Mouse (Mus musculus) right cerebral cortex, postnatal 36 days (tissue): ENCODE results near the gene Ssh2.

Source experiments
- DNase-seq, 2 experiments: peaks; one replicate each; pipeline ENCODE4 v3.0.0; 2022; ENCODE audit warnings: low spot score in 2 of 2, mixed read lengths in 1 of 2

Ssh2 gene

DNA sequence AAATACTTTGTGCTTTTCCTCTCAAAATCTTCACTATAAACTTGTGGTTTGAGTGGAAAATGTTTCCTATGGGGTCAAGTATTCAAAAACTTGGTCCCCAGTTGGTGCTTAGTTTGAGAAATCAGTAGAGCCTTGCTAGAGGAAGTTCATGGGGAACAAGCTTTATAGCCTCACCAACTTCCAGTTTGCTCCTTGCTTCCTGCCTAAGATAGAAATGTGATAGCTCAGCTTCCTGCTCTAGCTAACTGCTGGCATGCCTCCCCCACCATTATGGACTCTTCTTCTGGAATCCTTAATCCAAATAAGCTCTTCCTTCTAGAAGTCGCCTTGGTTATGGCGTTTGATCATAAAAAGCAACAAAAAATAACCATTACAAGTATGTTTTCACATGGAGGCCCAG is 190.2 kb downstream of the Ssh2 start:
- DNase-seq = no peak

DNA sequence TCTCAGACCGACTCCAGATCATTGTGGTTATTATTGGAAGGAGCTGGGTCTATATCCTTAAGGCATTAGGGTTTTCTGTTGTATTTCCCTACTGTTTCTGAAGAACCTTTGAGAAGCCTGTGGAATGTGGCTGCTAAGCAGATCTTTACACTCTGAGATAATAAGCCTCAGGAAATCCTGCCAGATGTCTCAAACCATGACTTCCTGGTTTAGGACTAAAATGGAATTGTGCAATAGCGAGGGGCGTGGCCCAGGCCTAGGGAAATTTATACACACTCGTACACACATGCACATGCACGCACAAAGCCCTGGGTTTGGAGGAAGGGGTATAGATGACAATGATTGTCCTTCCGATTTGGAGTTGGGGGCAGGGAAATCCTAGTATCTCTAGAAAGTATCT is 193.8 kb downstream of the Ssh2 start:
- DNase-seq = no peak

DNA sequence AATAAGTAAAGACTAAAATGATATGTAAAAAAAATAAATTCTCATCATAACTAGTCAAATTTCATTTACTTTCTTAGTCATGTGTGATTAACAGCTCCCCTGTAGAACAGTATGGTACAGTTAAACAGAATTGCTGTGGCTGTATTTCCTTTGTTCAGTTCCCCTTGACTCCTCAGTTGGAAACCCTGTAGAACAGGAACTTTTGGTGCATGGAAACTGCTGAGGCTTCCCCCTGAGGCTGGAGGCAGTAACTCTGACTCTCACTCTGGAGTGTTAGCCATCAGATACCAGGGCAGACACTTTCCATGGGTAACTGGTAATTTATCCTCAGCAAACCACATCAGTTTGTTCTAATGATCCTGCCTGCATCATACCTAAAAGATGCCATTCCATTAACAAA is 195.2 kb downstream of the Ssh2 start:
- no peak for DNase-seq

DNA sequence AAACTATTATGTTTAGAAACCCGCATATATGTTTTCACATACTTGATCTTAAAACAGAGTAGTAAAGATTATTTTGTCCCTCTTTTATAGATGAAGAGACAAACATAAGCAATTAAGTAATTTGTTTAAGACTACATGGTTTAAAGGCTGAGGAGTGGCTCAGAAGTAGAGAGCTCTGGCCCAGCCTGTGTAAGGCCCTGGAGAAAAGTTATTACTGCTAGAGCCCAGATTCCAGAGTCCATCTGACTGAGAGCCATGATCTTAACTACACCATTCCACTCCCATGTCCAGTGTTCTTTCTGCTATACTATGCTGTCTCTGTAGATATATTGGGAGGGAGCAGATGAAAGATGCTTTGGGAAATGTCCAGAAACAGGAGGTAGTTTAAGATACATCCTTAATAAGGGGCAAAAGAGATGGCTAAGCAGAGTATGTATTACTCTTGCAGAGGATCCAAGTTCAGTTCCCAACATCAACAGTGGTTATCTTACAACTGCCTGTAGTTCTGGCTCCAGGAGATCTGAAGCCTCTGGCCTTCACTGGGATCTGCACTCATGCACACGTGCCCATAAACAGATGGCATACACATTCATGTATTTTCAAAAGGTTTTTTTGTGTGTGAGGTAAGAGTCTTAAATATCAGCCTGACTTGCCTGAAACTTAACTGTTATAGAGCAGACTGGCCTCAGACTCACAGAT is 198.2 kb downstream of the Ssh2 start:
- DNase-seq = no peak

DNA sequence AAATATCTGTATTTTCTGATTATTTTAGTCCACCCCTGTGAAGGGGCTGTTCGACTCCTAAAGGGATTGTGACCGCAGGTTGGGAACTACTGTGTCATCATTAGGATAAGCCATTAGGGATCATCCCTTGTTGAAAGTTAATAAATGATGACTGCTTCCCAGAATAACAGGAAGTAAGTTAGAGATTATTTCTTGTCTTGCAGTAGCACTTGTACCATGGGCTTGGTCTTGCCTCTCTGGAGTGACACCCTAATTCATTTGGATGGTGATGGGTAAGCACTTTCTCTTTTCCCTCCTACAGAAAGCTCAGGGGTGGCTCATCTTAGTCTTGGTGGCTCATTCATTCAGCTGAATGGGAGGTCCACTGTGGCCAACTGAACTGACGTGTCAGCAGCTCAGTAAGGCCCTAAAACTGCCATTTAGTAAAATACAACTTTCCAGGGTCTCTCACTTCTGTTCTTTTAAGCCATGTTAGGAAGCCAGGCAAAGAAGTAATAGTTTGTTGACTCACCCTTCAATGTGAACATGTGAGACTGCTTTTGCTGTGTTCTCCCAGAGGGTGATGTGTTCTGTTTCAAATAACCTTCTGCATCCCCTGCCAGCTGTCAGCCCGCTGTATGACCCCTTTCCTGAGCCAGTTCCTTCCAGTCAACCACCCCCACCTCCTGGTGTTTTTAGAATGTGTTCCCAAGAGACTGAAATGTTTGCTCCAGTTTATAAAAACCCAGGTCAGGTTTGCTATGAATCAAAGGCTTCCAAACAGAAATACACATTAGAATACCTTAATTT is 200.3 kb downstream of the Ssh2 start:
- no peak for DNase-seq

DNA sequence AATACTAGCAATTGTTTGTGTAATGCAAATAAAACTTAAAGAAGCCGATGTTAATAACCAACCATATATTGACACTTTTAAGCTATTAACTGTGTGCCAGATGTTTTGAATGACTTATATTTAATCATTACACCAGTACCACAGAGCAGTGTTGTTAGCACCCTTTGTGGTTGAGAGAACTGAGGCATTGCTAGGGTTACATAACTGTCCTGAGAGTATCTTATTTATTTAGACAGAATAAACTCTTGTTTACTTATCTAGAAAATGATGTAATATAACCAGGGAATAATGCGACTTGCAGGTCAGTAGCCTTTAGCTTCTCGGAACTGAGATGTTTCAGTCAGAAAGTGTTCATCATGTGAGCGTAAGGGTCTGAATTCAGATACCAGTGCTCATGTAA is 201.9 kb downstream of the Ssh2 start:
- DNase-seq = no peak

DNA sequence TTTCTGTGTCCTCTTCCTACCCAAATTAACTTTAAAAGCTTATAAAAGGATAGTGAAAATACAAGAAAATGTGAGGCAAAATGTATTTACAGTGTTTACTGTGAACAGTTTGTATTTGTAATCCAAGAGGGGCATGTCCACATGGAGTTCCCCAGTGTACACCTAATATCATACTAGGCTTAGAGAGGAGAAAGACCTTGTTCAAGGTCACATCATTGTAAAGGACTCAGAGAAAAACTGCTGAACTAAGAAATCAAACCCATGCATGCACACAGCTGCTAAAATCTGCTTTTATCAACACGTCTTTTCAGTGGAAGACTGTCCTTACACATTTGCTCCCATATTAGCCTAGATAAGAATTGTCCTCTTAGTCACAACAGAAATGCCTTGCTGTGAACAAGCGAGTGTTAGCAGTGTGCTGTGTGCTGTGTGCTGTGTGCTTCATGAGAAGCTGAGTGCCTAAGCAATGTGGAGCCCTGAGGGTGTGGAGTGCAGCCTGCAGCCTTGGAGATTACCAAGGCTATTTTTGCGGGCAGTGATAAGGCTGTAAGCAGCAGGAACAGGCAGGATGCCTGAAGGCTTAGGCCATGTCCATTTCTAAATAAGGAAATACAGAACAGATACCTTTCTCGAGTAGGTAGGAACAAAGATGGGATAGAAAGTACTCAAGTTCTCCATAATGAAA is 207.2 kb downstream of the Ssh2 start:
- no peak for DNase-seq

DNA sequence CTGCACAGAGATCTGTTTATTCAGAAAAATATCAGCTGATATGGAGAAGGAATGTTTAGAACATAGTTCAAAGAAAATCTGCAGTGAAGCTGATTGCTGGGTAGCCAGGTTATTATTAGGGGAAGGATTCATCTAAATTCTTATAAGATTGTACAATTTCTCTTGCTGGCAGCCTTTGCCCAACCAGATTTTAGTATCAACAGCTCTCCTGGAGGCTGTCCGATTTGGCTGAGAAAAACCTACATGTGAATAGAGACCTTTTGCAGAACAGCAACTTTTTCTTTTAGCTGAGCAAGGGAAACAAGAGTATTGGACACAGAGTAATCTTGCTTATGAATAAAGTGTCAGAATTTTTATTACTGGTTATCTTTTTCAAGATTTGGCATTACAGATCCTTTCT is 212.4 kb downstream of the Ssh2 start:
- DNase-seq = no peak

DNA sequence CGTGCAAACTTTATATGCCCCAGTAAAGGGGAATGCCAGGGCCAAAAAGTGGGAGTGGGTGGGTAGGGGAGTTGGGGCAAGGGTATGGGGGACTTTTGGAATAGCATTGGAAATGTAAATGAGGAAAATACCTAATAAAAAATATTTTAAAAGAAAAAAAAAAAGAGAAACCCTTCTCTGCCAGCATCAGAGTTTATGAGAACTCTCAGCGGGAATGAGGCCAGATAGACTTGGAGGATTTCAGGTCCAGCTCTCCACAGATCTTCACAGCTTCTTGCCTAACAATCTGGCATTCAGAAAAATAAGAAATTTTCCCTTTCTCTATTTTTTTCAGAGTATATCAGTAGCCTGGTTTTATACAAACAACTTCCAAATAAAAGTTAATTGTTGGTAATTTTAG is 220.9 kb downstream of the Ssh2 start:
- no peak for DNase-seq

DNA sequence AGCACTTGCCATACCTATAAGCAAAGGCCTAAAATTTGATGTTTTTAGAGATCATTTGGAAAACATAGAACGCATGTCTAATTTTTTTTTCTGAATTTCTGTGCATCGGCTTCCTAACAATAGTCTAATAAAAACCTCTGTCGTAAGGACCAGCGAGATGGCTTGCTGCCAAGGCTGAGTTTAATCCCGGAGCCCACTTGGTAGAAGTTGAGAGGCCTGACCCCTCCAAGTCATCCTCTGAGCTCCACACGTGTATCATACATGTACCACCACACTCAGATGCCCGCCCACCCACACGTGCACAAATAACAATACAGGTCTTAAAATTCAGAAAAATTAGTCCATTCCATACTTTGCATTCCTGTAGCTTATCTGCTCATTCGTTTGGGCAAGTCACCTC is 224.0 kb downstream of the Ssh2 start:
- no peak for DNase-seq

DNA sequence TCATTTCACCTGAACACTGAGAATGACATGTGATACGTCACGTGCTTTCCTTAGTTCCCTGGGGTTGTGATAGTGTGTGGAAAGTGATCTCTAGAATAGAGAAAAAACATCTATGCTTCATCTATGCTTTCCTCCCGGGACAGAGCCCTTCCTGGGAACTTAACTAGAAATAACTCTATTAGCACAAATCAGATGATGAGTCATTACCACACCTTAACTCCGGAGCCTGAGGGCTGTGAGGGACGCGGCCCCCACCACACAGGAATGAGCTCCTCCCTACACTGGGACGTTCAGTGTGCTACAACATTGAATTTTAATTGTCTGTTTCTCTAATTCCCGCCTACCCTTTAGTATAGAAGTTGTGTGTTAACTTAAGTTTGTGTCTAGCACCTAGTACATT is 224.9 kb downstream of the Ssh2 start:
- DNase-seq = no peak

DNA sequence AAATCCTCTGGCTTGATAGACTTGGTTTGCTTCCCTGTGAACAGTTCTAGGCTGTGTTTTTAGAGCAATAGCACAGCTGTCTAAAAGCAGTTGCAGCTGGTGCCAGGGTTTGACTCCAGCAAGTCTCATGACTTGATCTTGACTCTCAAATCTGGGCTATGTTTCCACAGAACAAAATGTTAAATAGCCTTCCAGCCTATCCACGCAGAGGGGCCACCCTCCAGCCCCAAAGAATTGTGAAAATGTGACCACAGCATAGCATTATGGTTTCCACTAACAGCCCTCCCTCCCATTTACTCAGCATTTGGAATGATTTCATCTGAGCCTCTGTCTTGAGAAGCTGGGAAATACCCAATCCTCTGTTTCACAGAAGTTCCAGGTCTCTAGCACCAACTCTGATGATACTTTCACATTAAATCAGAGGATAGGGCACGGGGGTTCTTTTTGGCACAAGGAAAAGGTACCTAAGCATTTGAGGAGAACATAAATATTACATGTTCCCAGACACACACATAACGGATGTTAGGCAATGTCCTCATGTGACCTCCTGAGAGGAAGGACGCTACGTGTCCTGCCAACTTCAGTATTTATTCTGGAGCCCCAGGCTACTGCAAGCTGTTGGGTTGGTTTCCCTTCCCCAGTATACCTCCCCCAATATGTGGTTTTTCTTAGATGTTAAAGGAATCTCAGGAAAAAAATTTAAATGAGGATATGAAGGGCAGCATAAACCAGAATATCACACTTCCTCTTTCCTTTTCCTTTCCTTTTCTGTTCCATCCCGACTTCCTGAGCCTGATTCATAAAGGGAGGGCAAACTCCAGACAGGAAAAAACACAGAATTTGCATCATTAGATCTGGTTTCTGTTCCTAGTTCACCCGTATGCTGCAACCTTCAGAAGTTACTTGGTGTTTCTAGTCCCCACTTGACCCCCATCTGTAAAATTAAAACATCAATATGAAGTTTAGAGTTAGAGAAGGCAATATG is 226.4 kb downstream of the Ssh2 start:
- DNase-seq = no peak

DNA sequence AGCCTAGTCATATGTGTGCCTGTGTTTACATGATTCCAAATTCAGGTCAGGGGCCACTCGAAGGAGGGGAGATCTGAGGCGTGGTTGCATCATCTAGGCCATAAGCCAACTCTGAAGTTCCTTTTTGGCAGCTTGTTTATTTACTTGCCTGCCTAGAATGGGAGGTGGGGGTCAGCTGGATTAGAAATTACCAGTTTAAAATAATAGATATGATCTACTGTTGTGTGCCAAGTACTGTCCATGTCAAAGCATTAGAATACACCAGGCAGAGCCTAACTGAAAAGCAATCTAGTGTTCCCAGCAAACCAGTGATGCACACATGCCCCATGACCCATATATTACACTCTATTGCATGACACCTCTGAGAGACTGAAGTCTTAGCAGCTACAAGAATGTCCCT is 228.9 kb downstream of the Ssh2 start:
- no peak for DNase-seq

DNA sequence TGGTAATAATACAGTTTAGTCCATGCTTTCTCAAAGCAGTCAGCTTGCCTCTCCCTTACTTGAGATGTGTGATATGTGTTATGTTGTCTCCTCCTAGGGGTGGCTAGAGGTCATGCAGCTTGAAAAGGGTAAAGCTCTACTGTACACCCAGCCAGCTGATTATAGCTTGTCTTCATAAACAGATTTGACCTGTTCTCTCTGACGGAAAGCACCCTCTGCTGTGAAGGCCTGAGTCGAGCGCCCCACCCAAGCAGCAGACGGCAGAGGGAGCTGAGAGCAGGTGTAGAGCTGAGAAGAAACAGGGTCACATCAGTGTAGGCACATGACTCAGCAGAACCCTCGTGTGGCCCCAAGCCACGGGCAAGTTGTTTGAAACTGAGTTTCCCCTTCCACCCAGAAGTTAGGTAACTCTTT is 230.5 kb downstream of the Ssh2 start:
- no peak for DNase-seq

DNA sequence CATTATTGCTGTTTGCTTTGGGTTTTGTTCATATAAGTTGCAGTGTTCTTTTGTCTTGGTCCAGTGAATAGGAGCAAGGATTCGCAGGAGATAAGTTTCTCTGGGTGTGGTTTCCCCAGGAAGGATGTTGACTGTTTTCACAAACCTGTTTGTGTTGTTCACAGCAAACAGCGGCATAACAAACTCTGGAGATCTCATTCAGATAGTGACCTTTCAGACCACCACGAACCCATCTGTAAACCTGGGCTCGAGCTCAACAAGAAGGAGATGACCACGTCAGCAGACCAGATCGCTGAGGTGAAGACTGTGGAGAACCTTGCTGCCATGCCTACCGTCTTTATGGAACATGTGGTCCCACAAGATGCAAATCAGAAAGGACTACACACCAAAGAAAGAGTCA is 233.1 kb downstream of the Ssh2 start:
- DNase-seq = no peak

DNA sequence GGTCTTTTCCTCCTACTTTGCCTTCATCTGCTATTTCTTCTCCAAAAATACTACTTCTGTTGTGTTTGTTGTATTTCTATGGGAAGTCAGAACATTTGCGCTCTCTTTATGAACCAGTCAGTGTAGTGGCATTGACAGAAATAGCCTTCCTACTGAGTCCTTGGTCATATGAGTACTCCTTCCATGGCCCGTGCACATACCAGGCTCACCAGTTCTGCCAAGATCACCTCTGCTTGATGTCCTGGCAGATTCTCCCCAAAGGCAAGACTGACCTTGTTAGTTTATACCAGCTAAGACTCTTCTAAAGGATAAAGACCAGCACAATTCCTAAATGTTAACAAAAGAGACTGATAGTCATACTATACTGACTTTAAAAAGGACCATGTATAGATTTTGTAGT is 235.6 kb downstream of the Ssh2 start:
- DNase-seq = no peak

DNA sequence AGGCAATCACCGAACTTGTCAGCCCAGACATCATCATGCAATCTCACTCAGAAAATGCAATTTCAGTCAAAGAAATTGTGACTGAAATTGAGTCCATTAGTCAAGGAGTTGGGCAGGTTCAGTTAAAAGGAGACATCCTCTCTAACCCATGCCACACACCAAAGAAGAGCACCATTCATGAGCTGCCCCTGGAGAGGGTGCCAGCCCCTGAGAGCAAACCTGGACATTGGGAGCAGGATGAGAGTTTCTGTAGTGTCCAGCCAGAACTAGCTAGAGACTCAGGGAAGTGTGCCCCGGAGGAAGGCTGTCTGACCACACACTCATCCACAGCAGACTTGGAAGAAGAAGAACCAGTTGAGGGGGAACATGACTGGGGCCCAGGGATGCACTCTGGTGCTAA is 237.3 kb downstream of the Ssh2 start:
- no peak for DNase-seq

DNA sequence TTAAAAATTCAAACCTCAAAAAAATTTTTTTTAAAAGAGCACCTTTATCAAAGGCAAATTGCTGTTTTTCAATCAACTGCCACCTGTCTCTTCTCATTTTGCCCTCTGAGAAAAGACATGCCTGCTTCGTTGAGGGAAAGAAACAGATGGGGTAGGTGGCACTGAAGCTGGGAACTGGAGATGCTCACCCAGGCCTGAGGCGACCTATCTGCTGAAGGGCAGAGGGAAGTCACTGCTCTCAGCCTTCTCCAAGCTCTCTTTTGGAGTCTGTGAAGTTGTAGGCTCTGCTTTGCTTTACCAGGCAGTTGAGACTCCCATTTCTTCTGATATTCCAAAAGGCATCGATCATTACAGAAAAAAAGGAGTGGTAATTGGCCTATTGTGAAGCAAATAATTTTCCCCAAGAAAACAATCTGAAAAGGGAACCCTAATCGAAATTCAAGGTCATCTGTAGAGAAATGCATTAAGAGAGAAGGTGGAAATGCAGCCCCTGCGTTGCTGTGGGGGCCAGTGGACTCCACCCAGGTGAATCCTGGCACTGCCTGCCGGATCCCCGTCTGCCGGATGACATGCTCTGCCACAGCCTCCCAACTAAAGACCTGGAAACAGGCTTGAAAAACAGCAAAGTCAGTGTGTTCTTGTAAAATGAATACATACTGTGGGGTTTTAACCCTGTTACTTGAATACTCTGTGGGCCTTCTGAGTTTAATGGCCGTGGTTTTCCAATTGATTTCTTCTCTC is 239.9 kb downstream of the Ssh2 start:
- no peak for DNase-seq

DNA sequence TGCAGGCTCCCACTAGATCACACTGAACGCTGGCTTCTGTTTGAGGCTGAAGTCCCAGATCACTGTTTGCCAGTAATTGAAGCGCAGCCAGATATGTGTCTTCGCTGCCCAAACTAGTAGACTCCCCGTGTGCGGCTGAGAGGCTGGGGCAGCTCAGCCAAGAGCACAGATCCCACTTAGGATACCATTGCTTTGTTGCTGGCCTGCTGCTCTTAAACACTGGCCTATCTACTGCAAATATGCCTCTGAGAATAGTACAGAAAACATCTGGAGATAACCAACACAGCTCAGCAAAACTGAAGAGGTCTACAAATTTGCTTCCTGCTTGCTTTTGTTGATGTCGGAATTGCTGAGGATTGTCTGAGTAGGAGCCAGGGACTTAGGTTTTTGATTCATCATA is 240.8 kb downstream of the Ssh2 start:
- DNase-seq = no peak

DNA sequence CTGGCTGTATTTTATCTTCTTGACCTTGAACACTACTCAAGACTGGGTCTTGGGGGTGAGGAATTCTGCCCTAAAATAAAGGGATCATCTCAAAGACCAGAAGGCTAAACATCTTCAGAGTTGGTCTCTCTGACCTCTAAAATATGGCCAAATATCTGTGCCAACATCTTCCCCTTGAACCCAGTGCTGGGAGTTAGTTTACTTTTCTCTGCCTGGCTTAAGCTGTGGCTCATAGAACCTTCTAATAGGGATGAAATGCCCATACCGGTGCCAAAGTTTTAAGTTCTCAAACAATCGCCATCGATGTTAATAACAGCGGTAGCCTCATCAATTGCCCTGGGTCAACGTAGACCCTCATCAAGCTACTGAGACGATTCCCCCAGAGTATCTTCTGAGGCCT is 245.8 kb downstream of the Ssh2 start:
- no peak for DNase-seq
